Mouse (Mus musculus) embryonic fibroblast, embryonic 13.5 days (primary cell): ENCODE measurements around the gene Il6st.

Experiments used
- CTCF ChIP-seq: IDR thresholded peaks from 2 replicates; pipeline ENCODE4 v1.5.1; 2011; ENCODE audit warnings: mild to moderate bottlenecking, control low read depth, low read length, moderate library complexity, borderline replicate concordance; ENCODE audit not compliant: insufficient read depth
- POLR2A ChIP-seq: IDR thresholded peaks from 2 replicates; pipeline ENCODE4 v1.6.1; 2011; ENCODE audit warnings: low read depth, mild to moderate bottlenecking, control low read depth, low read length, moderate library complexity

DNA sequence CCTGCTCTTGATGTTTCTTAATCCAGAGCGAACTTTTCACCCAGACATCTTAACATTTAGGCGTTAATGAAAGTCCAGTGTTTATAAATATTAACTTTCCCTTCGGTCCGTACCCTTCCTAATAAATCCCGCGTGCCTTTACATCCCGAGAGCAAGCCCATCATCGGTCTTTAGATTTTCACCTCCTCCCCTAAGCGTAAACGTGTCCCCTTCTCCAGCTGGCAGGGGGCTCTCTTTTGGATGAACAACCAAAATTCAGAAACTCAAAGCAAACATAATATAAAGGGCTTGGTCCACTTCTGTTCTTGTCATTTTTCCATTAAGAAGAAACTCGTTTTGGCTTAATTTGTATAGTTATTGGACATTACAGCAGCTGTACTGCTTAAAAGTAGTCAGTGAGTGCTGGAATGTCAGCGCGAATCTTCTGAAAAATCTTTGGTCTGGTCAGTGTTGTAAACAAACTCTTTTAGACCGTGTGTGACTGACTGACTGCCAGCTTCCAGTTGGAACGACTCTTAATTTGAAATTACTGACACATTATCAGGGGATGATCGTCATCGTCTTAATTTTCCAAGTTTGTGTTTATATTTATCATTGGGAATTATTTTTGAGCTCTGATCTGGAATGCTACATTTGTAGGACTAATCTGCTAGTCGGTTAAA is 887 bp downstream of the Il6st start:
- no peak for TF ChIP-seq POLR2A
- no peak for TF ChIP-seq CTCF
